18 mouse cellular contexts compared by ENCODE assay signal in genomic region chr6:38623457-38623856, GRCm38 (mm10). TPM values are rescaled to one million over a fixed set of nuclear protein-coding genes. Genes with fewer than 3 reads are reported as not detected.
DNase-seq lines count a peak whose midpoint lies in the region; ATAC-seq and TF ChIP-seq lines count a peak whose summit lies in the region.
"Had no signal": no experiment of that assay in that cellular context is flagged by ENCODE, and none has a peak within 500 bp of the region (broad histone marks: within the 10 kb centered on the region; RNA-seq: fewer than 3 reads in every experiment).

No protein-coding gene starts in this region.

- no peak for TF ChIP-seq CTCF in hindbrain, postnatal 0 days (IDR thresholded peaks at IDR 0.05; ENCODE audit: low read depth)

- no peak overlapping the region for H3K9ac ChIP-seq in hindbrain, postnatal 0 days (replicated peaks; ENCODE audit: low read length)
- no peak overlapping the region for H3K9ac ChIP-seq in hindbrain, embryonic 16.5 days (ENCODE audit: low read depth, low read length)
- H3K9ac ChIP-seq: embryonic facial prominence, embryonic 13.5 days; forebrain, embryonic 13.5 days; limb, embryonic 12.5 days had no signal

- WGBS in hindbrain, embryonic 10.5 days, result 98% methylated on average over 2 of the region's 2 CpGs
- WGBS in hindbrain, postnatal 0 days, result 78% methylated on average over 2 of the region's 2 CpGs
- 84% methylated on average over 2 of the region's 2 CpGs for whole genome bisulfite sequencing in hindbrain, embryonic 16.5 days

- peak; percentile 2 for DNase-seq in hindbrain, embryonic 10.5 days (ENCODE audit: low spot score)
- no peak for DNase-seq in hindbrain, postnatal 0 days (ENCODE audit: low spot score)
- peak; percentile 68 for DNase-seq in c-Kit-positive CD71-positive TER-119-negative erythroid progenitor cells, embryonic 14.5 days (ENCODE audit: low read depth)
- DNase-seq in liver, result peak; percentile 44
- DNase-seq: adrenal gland, postnatal 25 days; cerebellum, postnatal 25 days; kidney, postnatal 4 days; lung, postnatal 14 days; midbrain, embryonic 14.5 days; thymus, postnatal 36 days had no signal

- H3K4me3 ChIP-seq in hindbrain, embryonic 10.5 days, result no peak overlapping the region
- H3K4me3 ChIP-seq in hindbrain, postnatal 0 days (ENCODE audit: low read length), result no peak overlapping the region
- no peak overlapping the region for H3K4me3 ChIP-seq in hindbrain, embryonic 16.5 days (ENCODE audit: low read length)
- H3K4me3 ChIP-seq: embryonic facial prominence, embryonic 13.5 days; forebrain, embryonic 13.5 days; limb, embryonic 12.5 days had no signal

- H3K36me3 ChIP-seq in hindbrain, embryonic 10.5 days, result peaks cover 62% of the 10 kb centered on the region
- H3K36me3 ChIP-seq in hindbrain, postnatal 0 days (ENCODE audit: insufficient read depth, low read length), result no peaks in the 10 kb centered on the region; the same call in 1 of the 2 replicates
- H3K36me3 ChIP-seq in hindbrain, embryonic 16.5 days (ENCODE audit: control insufficient read depth, insufficient read depth, low read length), result peaks cover 10% of the 10 kb centered on the region

- 0 out of 2 replicates have a peak, but pooled peaks cover 3% of the 10 kb centered on the region for H3K9me3 ChIP-seq in hindbrain, embryonic 10.5 days
- no peaks in the 10 kb centered on the region for H3K9me3 ChIP-seq in hindbrain, postnatal 0 days (ENCODE audit: low read length)
- peaks cover 1% of the 10 kb centered on the region; the same call in 1 of the 2 replicates for H3K9me3 ChIP-seq in hindbrain, embryonic 16.5 days (ENCODE audit: control insufficient read depth, low read length)
- H3K9me3 ChIP-seq: embryonic facial prominence, embryonic 13.5 days; forebrain, embryonic 13.5 days; limb, embryonic 12.5 days had no signal

- no peak for ATAC-seq in hindbrain, postnatal 0 days
- ATAC-seq in megakaryocyte-erythroid progenitor cell, adult 5-6 weeks (replicated peaks; ENCODE audit: low FRiP score, low TSS enrichment, poor library complexity, severe bottlenecking), result peak; percentile 98
- ATAC-seq in hindbrain, embryonic 16.5 days, result no peak
- no peak for ATAC-seq in megakaryocyte, adult 5-6 weeks (ENCODE audit: poor library complexity, severe bottlenecking)
- ATAC-seq: forebrain, embryonic 13.5 days; intestine, embryonic 16.5 days had no signal

- H3K27ac ChIP-seq in hindbrain, embryonic 10.5 days, result no peak overlapping the region
- H3K27ac ChIP-seq in hindbrain, postnatal 0 days, result no peak overlapping the region
- no peak overlapping the region for H3K27ac ChIP-seq in hindbrain, embryonic 16.5 days (ENCODE audit: low read depth, low read length)
- H3K27ac ChIP-seq: embryonic facial prominence, embryonic 13.5 days; forebrain, embryonic 13.5 days; limb, embryonic 12.5 days had no signal

- H3K27me3 ChIP-seq in hindbrain, embryonic 10.5 days (ENCODE audit: insufficient read depth, poor library complexity, severe bottlenecking), result no peaks in the 10 kb centered on the region
- no peaks in the 10 kb centered on the region for H3K27me3 ChIP-seq in hindbrain, postnatal 0 days (ENCODE audit: insufficient read depth, low read length)
- no peaks in the 10 kb centered on the region for H3K27me3 ChIP-seq in hindbrain, embryonic 16.5 days (replicated peaks; ENCODE audit: control insufficient read depth, insufficient read depth, low read length)
- H3K27me3 ChIP-seq: CH12.LX; embryonic facial prominence, embryonic 13.5 days; forebrain, embryonic 13.5 days; limb, embryonic 12.5 days had no signal

- H3K4me1 ChIP-seq in hindbrain, embryonic 10.5 days (replicated peaks), result no peaks in the 10 kb centered on the region
- no peaks in the 10 kb centered on the region for H3K4me1 ChIP-seq in hindbrain, postnatal 0 days (ENCODE audit: insufficient read depth, low read length)
- H3K4me1 ChIP-seq in hindbrain, embryonic 16.5 days (ENCODE audit: control insufficient read depth, insufficient read depth, low read depth, low read length), result no peaks in the 10 kb centered on the region
- H3K4me1 ChIP-seq: forebrain, embryonic 13.5 days; limb, embryonic 12.5 days had no signal

- no peak overlapping the region for H3K4me2 ChIP-seq in hindbrain, postnatal 0 days (ENCODE audit: low read depth, low read length)
- H3K4me2 ChIP-seq in hindbrain, embryonic 16.5 days (ENCODE audit: low read length), result no peak overlapping the region
- H3K4me2 ChIP-seq: embryonic facial prominence, embryonic 13.5 days; forebrain, embryonic 13.5 days; limb, embryonic 12.5 days had no signal

RNA-seq across cellular contexts. Expression of gene Klrg2, which starts 13.6 kb away (rescaled TPM):
- 0.05 and 0.14 TPM in 2 replicates for polyA plus RNA-seq in hindbrain, embryonic 10.5 days (2016; fragmentation: Nextera tagmentation; extraction: Ambion mirVana)
- 0.29 and 0.73 TPM in 2 replicates for total RNA-seq in hindbrain, postnatal 0 days (2014; rRNA removed)
- polyA plus RNA-seq in hindbrain, postnatal 0 days (2015; fragmentation: Nextera tagmentation; extraction: Ambion mirVana), result 0.48 TPM in 2 replicates
- not detected in 2 replicates for total RNA-seq in megakaryocyte-erythroid progenitor cell, adult 5-6 weeks (2014; fragmentation: Nextera tagmentation)
- total RNA-seq in megakaryocyte-erythroid progenitor cell, adult 5-6 weeks (2017), result not detected in 2 replicates
- 0.15 and 0.21 TPM in 2 replicates for polyA plus RNA-seq in hindbrain, embryonic 16.5 days (2015; fragmentation: Nextera tagmentation; extraction: Ambion mirVana)
- 0.11 TPM in 1 of 2 replicates, not detected in the other for total RNA-seq in megakaryocyte, adult 5-6 weeks (2015)
- not detected in 2 replicates for total RNA-seq in megakaryocyte, adult 5-6 weeks (2017)

RNA-seq across cellular contexts. Expression of gene Clec2l, which starts 39.4 kb away (rescaled TPM):
- polyA plus RNA-seq in hindbrain, embryonic 10.5 days (2016; fragmentation: Nextera tagmentation; extraction: Ambion mirVana), result 1.1 and 1.7 TPM in 2 replicates
- 114 and 143 TPM in 2 replicates for total RNA-seq in hindbrain, postnatal 0 days (2014; rRNA removed)
- polyA plus RNA-seq in hindbrain, postnatal 0 days (2015; fragmentation: Nextera tagmentation; extraction: Ambion mirVana), result 50.9 and 53.0 TPM in 2 replicates
- not detected in 2 replicates for total RNA-seq in megakaryocyte-erythroid progenitor cell, adult 5-6 weeks (2014; fragmentation: Nextera tagmentation)
- total RNA-seq in megakaryocyte-erythroid progenitor cell, adult 5-6 weeks (2017), result not detected in 2 replicates
- 27.4 and 28.2 TPM in 2 replicates for polyA plus RNA-seq in hindbrain, embryonic 16.5 days (2015; fragmentation: Nextera tagmentation; extraction: Ambion mirVana)
- total RNA-seq in megakaryocyte, adult 5-6 weeks (2015), result not detected in 2 replicates
- total RNA-seq in megakaryocyte, adult 5-6 weeks (2017), result not detected in 2 replicates

Comparison
In these comparisons a context has a peak if more than half of its experiments do, and no peak if none do; other contexts are left out.
1. RNA of gene Clec2l, which starts 39.4 kb away (total RNA-seq): 114 to 143 TPM in hindbrain, postnatal 0 days; not detected in megakaryocyte-erythroid progenitor cell, adult 5-6 weeks and not detected in megakaryocyte, adult 5-6 weeks; every median in the first group is over 100 times any median in the second.